Mouse (Mus musculus): ENCODE results near the gene Cops2.

DNA sequence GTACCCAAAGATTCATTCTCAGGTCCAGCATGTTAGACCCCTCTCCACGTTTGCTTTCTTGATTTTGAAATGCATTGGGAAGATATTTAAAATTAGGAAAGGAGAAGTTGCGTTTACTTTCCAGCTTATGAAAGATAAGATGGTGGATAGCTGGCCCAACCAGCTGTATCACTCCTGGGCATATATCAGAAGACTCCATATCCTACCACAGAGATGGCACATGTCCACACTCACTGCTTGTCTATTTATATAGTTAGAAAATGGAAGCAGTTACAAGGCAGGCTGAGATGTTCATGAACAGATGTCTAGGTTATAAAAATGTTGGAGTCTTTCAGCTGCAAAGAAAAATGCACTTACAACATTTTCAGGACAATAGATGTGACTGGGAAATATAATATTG is 47.6 kb downstream of the Cops2 start:
- TF ChIP-seq TAL1 (IDR thresholded peaks at IDR 0.05; ENCODE audit: low read length) (no peak), GATA1 (IDR thresholded peaks at IDR 0.05; ENCODE audit: low read length) (no peak)
